Mouse (Mus musculus) urinary bladder, postnatal 14 days (tissue): ENCODE data around the gene Prr19.
"Not testable (repeated sequence)": the region's sequence is repeated elsewhere in the genome, so short reads cannot be mapped to it uniquely, and the experiment has no call there.

ENCODE experiments used
- DNase-seq: peaks from one replicate; pipeline ENCODE4 v3.0.0; 2021; ENCODE audit warnings: low spot score

Gene Prr19

DNA sequence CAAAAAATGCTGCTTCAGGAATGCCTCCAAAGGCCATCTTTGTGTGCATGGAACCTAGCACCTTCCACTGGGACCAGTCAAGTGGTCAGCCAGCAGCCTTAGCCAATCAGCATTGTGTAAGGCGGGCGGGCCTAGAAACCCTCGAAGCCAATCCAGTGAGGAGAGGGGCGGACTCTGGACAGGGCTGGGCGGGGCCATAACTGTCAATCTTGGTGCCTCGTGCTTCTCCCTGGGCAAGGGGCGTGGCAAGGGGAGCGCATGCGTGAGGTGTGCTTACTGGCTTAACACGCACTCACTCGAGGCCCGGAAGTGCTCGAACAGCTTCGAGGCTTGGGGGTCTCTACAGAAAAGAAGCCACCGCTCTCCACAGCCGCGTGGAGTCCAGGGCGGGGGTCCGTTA, at the start of gene Prr19:
Gene Prr19 (plus strand): TSS at position 349 of the 400 bp plus-strand sequence.
- no peak for DNase-seq

DNA sequence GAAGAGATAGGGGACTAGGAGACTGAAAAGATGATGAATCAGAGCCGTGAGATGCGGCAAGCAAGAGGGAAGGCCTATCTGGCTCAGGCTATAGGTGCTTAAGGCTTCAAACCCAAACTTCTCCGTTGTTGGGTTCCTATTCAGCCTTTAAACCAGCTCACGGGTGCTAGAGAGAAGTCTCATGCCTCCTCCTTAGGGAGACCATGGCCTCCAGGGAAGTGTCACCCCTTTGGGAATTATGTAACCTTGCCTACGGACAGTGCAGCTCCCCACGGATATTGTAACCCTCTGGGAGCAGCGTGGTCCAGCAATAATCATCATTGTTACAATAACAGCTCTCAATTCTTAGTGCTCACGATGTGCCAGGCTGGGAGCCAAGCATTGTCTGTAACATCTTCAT, 49.4 kb upstream of the Prr19 start:
- DNase-seq = no peak

DNA sequence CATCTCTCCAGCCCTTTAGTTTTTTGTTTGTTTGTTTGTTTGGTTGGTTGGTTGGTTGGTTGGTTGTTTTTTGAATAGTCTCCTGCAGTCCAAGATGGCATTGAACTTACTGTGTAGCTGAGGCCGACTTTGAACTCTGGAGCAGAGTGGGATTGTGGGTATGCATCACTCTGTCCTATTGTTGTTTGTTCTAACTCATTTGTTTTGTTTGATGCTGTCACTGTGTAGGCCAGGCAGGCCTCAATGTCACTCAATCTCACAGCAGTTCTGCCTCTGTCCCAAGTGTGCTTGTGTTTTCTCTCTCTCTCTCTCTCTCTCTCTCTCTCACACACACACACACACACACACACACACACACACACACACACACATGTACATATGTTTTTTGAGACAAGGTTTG, 39.3 kb upstream of the Prr19 start:
- DNase-seq = no peak

DNA sequence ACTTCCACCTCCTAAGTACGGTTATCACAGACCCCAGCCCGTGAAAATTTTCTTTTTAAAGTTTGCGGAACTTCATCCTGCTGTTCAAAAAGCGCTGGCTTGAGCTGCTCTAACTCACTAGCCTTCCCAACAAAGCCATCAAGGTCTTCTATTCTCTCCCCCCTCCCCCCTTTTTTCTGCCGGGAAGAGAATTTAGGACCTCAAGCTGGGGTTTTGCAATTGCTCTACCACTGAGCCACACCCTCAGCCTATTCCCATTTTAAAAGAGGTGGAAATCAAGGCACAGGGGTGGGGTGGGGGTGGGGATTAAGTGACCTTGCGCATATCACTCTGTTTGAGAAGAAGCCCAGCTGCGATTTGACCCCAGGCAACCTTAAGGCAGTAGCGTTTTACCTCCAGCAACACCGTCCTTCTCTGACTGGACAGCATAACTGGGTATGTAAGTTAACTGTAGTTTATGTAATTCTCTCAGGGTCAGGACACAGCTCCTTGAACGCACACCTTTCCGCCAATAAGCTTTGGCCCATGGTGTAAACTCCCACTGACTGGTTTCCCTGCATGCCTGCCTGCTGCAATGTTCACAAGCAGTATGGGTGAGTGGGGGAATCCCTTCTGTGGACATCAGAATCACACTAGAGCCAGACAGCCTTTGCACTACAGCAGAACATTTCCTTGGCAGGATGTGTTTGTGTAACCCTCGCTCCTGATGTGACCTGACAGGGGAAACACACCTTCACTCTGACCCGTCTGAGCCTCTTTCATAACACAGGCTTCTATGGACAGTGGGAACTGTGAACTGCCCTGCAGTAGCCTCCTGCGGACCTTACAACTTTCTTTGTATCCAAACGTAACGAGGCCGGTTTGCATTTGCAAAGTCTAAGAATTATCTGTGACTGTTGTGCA, 37.0 kb upstream of the Prr19 start:
- DNase-seq = no peak

DNA sequence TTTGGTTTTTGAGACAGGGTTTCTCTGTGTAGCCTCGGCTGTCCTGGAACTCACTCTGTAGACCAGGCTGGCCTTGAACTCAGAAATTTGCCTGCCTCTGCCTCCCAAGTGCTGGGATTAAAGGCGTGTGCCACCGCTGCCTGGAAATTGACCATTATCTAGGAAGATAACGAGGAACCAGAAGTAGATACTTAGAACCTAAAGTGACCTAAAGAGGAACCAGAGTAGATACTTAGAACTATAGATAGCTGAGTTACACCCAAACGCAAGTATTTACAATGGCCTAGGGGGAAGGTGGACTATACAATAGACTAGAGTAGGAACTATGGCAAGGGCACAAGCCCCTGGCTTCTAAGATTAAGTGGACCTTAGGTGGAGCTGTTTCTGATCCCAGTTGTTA, 35.5 kb upstream of the Prr19 start:
- not testable (repeated sequence) for DNase-seq

DNA sequence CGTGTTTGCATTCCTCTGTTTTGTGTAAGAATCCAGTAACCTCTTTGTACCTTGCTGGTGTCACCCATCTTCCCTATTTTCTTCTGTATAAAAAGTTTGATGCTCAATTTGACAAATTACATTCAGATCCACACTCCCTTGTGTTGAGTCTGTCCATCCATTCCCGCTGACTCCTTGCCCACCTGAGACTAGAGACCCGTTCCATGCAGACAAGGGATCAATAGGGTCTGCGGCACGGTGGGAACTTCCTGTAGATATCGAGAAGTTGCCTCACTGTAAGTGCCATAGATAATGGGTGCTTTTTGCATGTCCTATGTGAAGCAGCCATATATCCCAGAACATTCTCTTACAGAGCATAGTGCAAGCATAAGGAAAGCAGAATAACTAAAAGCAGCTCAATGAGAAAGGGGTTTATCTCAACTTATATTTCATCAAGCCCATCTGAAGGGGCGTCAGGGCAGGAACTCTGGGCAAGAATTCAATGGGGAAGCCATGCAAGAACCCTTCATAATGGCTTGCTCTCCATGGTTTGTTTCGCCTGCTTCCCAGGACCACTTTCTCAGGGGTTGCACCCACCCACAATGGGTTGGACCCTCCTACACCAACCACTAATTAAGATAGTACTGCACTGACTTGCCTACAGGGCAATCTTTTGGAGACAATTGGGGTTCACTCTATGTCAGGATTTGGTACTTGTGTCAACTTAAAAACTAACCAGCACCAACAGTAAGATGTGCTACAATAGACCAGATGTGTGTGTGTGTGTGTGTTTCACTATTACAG, 34.8 kb upstream of the Prr19 start:
- DNase-seq = no peak

DNA sequence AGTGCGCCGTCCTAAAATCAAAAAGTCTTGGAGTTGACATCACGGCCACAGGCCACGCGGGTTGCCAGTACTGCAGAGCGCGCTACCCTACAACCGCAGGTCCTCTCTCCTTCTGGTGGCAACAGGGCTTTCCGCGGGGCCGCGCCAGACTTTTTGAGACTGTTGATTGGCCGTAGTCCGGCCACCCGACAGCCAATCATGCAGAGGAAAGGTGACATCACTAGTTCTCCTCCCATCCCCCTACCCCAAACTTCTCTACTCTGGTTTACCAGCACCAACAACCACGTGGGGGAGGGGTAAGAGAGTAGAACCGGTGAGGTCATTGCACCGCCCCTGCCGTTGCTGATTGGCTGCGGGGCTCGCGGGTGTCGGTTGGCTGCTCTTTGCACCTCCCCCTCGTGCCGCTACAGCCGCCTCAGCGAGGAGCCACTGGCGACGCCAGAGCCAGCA, 33.9 kb upstream of the Prr19 start, which contains the start of gene Cic:
Gene Cic (plus strand): TSS at position 404 of the 450 bp plus-strand sequence.
- peak; percentile 99 for DNase-seq

DNA sequence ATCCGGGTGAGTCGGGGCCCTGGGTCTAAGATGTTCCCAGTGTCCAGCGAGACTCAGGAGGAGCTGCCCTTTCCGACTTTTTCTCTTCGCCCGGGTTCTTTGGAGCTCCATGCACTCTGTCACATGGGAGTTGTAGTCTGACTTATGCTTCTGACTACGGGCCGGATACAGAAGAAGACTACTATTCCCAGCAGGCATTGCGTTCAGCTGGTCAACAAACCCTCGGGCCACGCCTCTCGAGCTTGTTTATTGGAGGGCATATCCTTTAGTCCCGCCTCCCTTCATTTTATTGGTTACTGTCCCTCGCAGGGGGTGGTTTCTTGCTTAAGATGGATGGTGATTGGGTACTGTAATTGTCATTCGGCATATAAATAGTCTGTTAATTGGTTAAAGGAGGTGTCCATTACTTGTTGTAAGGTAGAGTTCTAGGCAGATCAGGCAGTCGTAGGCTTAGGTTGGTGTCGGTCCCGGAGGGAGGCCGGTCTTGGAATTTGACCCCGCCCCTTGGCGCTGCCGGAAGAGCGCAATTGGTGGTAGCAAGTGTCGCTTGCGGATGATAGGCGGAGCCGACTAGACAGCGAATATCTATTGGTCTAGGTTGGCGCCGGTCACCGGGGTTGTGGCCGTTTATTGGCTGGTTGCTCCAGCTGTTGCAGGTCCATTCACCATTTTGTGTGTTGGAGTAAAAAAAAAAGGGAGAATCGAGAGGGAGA, 33.3 kb upstream of the Prr19 start:
- peak; percentile 99 for DNase-seq

DNA sequence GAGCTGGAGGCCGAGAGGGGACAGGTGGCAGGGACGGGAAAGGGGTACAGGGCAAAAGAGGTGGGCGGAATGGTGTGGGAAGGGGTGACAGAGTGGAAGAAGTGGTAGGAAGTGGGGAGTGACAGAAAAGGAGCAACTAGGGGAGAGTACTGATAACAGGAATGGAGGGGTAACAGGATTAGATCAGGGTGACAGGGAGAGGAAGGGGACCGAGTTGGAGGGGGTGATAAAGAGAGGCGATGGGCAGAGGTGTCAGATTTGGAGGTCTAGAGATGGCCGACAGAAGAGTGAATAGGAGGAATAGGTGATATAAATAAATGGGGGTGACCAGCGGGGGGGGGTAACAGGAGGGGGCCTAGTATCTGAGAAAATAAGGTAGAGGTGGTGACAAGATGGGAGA, 32.6 kb upstream of the Prr19 start:
- no peak for DNase-seq

DNA sequence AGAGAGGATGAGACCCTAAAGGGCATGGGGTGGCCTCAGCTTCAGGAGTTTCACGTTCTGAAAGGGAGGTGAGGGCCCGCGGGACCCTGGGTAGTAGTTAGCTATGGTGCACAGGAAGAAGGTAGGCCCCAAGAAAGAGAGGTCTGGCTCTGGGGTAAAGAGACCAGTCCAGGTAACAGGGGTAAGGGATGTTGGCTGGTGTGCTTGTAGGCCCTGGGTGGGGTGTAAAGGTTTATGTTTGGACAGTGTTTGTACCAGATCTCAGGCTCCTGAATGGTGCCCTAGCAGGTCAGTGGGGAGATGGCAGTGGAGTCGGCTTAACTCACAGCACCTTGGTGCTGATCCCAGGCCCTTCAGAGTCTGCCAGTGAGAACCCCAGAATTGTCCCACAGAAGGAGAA, 32.2 kb upstream of the Prr19 start:
- DNase-seq = no peak

DNA sequence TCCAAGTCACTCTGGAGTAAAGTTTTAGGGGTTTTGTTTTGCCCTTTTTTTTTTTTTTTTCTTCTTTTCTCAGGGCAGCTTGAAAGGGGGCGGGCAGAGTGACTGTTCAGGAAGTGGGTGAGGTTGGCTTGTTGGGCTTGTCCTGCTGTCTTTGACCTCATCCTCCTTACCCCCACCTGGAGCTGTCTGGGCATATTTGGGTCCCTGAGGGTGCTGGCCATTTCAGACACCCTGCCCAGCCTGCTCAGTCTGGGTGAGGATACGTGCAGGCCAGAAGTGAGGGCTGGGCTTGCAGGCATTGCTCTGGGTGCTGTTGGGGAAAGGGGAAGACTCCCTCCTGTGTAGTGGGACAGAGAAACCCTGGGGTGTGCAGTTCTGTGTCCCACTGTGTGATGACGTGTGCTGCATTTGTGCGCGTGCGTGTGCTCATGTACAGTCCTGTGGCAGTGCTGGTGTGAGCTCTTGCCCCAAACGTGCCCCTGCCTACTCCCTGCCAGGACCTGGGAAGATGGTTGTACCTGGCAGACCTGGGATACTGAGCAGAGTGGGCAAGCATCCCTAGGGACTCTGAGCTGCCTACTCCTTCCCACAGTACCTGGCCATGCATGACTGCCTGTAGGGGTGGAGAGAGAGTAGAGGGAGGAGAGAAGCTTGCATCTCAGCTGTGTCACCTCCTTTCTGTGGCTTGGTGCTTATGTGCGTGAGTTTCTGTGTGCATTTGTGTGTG, 31.5 kb upstream of the Prr19 start:
- DNase-seq = peak; percentile 37

DNA sequence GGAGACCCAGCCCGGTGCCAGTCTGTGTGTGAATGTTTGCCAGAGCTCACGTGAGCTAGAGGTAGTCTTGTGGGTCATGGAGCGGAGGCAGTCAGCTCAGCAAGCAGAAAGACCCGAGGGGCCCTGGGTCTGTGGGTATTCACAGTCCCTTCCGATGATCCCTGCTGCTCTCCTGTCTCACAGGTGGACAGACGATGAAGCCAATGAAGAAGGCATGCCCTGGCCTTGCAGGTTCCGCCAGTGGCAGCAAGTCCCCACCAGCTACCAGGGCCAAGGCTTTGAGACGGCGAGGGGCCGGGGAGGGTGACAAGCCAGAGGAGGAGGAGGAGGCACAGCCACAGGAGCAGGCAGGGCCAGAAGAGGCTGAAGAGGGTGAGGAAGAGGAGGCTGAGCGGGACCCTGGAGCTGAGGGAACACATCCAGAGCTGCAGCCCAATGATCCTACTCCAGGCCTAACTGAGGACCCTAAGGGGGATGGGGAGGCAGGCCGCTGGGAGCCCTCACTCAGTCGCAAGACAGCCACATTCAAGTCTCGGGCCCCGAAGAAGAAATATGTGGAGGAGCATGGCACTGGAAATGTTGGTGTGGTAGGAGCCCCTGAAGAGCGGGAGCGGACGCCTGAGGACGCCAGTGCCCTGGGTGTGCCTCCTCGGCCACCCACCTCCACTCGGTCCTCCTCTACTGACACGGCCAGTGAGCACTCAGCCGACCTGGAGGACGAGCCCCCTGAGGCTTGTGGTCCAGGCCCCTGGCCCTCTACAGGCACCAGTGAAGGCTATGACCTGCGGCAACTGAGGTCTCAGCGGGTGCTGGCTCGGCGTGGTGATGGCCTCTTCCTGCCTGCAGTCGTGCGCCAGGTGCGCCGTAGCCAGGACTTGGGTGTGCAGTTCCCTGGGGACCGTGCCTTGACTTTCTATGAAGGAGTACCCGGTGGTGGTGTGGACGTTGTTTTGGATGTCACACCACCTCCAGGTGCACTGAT, 30.3 kb upstream of the Prr19 start:
- peak; percentile 3 for DNase-seq

DNA sequence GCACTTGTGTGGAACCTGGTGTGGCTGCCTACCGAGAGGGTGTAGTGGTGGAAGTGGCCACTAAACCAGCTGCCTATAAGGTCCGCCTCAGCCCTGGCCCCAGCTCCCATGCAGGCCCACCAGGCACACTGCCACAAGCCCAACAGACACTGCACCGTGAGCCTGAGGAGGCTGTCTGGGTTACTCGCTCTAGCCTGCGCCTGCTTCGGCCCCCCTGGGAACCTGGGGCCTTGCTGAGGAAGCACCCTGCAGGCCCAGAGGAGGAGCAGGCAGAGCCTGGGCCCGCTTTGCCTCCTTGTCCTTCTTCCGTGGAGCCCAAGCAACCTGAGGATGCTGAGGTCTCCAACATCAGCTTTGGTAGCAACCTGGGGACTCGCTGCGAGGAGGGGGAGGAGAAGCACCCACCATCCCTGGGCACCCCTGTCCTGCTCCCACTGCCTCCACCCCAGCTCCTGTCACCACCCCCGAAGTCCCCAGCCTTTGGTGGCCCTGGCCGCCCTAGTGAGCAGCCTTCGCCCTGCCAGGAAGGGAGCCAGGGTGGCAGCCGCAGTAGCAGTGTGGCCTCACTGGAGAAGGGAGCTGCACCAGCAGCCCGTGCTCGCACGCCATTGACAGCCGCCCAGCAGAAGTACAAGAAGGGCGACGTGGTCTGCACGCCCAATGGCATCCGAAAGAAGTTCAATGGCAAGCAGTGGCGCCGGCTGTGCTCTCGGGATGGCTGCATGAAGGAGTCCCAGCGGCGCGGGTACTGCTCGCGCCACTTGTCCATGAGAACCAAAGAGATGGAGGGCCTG, 29.4 kb upstream of the Prr19 start:
- DNase-seq = no peak

DNA sequence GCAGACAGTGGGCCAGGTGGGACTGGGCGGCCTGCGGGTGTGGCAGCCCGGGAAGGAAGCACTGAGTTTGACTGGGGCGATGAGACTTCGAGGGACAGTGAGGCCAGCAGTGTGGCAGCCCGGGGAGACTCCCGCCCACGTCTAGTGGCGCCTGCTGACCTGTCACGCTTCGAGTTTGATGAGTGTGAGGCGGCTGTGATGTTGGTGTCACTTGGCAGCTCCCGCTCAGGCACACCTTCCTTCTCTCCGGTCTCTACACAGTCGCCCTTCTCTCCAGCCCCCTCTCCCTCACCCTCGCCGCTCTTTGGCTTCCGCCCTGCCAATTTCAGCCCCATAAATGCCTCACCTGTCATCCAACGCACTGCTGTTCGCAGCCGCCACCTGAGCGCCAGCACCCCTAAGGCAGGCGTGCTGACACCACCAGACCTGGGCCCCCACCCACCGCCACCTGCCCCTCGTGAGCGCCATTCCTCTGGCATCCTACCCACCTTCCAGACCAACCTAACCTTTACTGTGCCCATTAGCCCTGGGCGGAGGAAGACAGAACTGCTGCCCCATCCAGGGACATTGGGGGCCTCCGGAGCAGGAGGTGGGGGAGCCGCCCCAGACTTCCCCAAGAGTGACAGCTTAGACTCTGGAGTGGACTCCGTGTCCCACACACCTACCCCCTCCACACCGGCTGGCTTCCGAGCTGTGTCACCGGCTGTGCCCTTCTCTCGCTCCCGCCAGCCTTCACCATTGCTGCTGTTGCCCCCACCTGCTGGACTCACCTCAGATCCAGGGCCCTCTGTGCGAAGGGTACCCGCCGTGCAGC, 28.6 kb upstream of the Prr19 start:
- DNase-seq = no peak

DNA sequence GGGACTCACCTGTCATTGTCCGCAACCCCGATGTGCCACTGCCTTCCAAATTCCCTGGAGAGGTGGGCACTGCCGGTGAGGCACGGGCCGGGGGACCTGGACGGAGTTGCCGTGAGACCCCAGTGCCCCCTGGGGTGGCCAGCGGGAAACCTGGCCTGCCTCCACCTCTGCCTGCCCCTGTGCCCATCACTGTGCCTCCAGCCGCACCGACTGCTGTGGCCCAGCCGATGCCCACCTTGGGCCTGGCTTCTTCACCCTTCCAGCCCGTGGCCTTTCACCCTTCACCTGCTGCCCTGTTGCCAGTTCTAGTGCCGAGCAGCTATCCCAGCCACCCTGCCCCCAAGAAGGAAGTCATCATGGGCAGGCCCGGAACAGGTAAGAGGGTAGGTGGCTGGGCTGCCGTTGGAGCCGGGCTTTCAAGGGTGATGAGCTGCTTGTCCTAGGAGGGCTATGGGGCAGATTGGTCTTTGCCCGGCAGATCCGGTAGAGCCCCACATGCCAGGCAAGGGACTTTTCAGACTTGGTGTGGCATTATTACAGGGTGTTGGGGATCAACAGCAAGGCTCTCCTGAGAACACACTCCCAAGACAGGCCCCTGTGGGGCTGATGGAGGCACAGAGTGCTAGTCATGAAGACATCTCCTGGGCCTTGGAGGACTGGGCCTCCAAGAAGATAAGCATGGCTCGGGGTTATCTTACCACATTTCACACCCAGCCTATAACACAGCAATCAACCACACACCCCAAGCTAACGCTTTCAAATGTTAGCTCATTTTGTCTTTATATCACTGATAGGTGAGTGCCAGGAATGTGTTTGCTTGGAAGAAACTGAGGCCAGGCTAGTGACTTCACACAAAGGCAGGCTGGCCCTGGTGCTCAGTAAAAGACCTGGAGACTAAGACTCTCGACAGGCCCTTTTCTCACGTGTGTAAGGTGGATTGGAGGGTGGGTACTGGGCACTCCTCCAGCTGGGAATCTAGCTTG, 27.7 kb upstream of the Prr19 start:
- DNase-seq = peak; percentile 6

DNA sequence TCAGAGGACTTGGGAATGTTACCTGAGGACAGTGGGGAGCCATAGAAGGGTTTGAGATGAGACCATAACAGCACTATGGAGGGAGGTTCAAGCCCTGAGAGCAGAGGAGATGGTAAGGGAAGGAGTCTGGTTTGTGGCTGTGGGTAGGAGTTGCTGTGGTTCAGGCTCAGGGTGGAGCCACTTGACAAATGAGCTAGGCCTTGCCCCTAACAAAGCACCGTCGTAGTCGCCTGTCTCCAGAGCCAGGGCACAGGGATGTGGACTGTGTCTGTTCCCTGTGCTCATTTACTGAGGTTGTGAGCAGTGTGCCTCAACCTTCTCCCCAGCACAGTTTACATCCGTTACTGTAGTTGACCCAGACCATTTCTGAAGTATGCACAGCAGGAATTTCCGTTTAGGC, 26.6 kb upstream of the Prr19 start:
- peak; percentile 15 for DNase-seq

DNA sequence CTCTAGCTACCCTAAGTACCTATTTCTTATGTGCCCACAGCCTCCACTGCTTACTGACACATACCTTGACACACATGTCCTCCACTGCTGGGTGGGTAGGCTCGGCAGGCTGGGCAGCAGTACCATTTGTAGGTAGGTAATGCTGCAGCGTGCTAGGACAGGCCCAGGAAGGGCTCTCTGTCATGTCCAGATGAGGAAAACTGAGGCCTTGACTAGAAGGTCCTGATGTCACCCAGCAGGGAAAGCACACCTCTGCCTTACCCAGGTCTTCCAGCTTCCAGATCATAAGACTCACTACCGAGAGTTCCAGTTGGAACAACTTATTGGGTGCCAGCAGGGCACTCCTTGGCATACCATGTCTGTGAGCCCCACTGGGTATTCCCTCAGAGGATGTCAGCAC, 26.2 kb upstream of the Prr19 start:
- peak; percentile 25 for DNase-seq
